Comparison of ENCODE assay signal across 13 mouse cellular contexts in the genomic region with DNA sequence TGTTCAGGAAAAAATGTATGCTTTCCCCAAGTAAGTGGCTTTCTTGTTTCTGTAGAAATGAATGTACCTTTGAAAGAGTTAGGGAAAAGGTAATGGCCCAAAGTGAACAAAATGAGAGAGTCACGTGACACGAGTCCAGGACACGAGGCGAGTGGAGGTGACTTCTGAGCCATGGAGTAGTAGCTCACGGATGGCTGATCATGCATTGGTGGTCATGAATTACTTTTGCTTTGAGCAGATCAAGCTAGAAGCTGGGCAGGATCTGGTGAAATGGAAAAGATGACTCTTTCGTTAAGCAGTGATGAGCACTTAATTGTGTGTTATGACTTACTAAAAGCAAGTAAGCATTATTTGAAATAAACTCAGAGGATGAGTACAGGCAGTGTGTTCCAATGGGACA.
"Had no signal": no experiment of that assay in that cellular context is flagged by ENCODE, and none has a peak within 500 bp of the region (broad histone marks: within the 10 kb centered on the region; RNA-seq: fewer than 3 reads in every experiment).

No protein-coding gene starts in this region.

- DNase-seq: lung, embryonic 14.5 days; lung, postnatal 10 days; lung, postnatal 4 days; right cerebral cortex, postnatal 4 days; spleen, adult 18-20 months; thymus, adult 2 months; thymus, postnatal 36 days had no signal

- ATAC-seq: liver, embryonic 12.5 days; midbrain, embryonic 15.5 days had no signal

- H3K36me3 ChIP-seq: limb, embryonic 15.5 days; liver, embryonic 12.5 days; midbrain, embryonic 15.5 days; neural tube, embryonic 12.5 days; stomach, embryonic 15.5 days had no signal

- H3K9ac ChIP-seq: limb, embryonic 15.5 days; liver, embryonic 12.5 days; lung, embryonic 14.5 days; midbrain, embryonic 15.5 days; neural tube, embryonic 12.5 days; stomach, embryonic 15.5 days had no signal

- H3K4me2 ChIP-seq: limb, embryonic 15.5 days; liver, embryonic 12.5 days; lung, embryonic 14.5 days; midbrain, embryonic 11.5 days; midbrain, embryonic 15.5 days; neural tube, embryonic 12.5 days; stomach, embryonic 15.5 days had no signal

- H3K4me1 ChIP-seq: liver, embryonic 12.5 days; midbrain, embryonic 15.5 days; neural tube, embryonic 12.5 days; stomach, embryonic 15.5 days had no signal

- H3K27ac ChIP-seq: limb, embryonic 15.5 days; liver, embryonic 12.5 days; midbrain, embryonic 15.5 days; neural tube, embryonic 12.5 days; stomach, embryonic 15.5 days had no signal

- H3K9me3 ChIP-seq: limb, embryonic 15.5 days; liver, embryonic 12.5 days; midbrain, embryonic 15.5 days; neural tube, embryonic 12.5 days; stomach, embryonic 15.5 days had no signal

- H3K27me3 ChIP-seq: limb, embryonic 15.5 days; liver, embryonic 12.5 days; midbrain, embryonic 15.5 days; neural tube, embryonic 12.5 days; stomach, embryonic 15.5 days had no signal

- H3K4me3 ChIP-seq: limb, embryonic 15.5 days; liver, embryonic 12.5 days; midbrain, embryonic 15.5 days; neural tube, embryonic 12.5 days; stomach, embryonic 15.5 days had no signal
